Mouse (Mus musculus): Measurements from ENCODE around the gene Olfr1499. TPM values are rescaled to one million over a fixed set of nuclear protein-coding genes. Genes with fewer than 3 reads are reported as not detected.
"Not testable (repeated sequence)": the region's sequence is repeated elsewhere in the genome, so short reads cannot be mapped to it uniquely, and the experiment has no call there.

Olfr1499 gene
- total RNA-seq (2015; ENCODE audit: low replicate concordance) (not detected in 2 replicates), total RNA-seq (2017; ENCODE audit: low replicate concordance) (not detected in 2 replicates)

DNA sequence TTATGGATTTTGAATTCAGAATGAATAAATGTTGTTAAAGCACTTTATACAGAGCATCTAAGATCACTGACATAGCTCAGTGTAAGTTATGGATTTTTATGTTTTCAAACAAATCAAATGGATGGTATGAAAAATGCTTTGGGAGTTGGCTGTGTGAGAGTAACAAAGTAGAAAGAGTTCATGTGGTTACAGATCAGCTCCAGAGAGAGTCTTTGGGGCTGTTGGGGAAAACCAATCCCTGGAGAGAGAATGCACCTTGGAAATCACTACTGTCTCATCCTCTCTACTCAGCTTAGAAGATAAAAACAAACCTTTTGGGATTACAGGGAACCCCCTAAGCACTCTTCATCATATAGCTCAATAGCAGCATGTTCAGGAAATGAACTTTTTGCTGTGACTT is at the start of gene Olfr1499:
Gene Olfr1499, minus strand, starts transcription at position 101 of the 400 bp plus-strand sequence.
- no peak for ATAC-seq (replicated peaks; ENCODE audit: low FRiP score, poor library complexity, severe bottlenecking)

GRCm38 (mm10) chr19:13861495-13861894 is 42.2 kb upstream of the Olfr1499 start, which contains the start of gene Olfr1502:
Gene Olfr1502, plus strand, starts transcription at chr19:13861795.
- ATAC-seq (replicated peaks; ENCODE audit: low FRiP score, poor library complexity, severe bottlenecking) = no peak

DNA sequence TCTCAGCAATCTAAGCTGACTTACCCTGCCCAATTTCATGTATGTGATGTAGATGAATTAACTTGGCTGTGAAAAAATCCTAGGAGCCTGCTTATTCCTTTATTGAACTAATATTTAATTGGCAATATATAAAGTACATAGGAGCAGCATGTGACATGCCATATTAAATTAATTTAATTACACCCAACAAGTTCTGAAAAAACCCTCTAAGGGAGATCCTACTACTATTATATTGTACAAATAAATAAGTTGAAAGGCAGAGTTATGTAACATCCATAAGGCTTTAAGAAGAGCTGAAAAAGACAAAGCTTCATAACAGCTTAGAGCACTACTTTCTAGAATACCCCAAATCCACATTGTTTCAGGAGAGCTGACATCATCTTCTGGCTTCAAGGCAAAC is 31.3 kb upstream of the Olfr1499 start, which contains the start of gene Olfr1501:
Gene Olfr1501, minus strand, starts transcription at position 101 of the 400 bp plus-strand sequence.
- not testable (repeated sequence) for ATAC-seq (replicated peaks; ENCODE audit: low FRiP score, poor library complexity, severe bottlenecking)

DNA sequence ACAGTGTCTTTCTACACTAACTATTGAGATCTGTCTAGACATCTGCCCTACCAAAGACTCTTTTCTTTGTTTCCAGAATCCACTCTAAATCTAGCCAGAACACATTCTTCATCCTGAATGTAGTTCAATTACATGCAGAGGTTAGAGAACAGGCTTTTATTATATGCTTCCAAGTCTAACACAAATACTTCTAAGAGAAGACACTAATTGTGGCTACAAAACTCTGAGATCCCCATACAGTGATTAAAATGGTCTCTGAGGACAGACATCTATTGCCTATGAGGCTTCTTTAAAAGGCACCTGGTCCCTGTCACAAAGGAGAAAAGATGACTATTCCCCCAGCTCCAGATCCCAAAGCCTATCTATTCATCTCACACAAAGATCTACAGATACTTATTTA is 11.1 kb upstream of the Olfr1499 start, which contains the start of gene Olfr1500:
Gene Olfr1500, minus strand, starts transcription at position 101 of the 400 bp plus-strand sequence.
- ATAC-seq (replicated peaks; ENCODE audit: low FRiP score, poor library complexity, severe bottlenecking) = no peak

- ATAC-seq (replicated peaks; ENCODE audit: low FRiP score, poor library complexity, severe bottlenecking) = no peak
These were observed 9.2 kb upstream of the Olfr1499 start for GRCm38 (mm10) chr19:13828447-13828846.

DNA sequence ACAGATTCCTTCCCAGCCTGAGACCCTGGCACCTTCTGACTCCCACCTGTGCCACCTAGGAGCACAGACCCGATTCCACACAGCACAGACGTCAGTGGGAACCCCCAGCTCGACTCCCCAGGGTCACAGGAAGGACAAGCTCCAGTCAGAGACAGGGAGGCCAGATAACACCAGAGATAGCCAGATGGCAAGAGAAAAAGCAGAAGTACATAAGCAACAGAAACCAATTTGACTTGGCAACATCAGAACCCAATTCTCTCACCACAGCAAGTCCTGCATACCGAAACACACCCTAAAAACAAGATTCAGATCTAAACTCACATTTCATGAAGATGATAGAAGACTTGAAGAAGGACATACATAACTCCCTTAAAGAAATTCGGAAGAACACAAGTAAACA is 1.6 kb upstream of the Olfr1499 start:
- no peak for ATAC-seq (replicated peaks; ENCODE audit: low FRiP score, poor library complexity, severe bottlenecking)

GRCm38 (mm10) chr19:13818827-13819226 is 420 bp downstream of the Olfr1499 start:
- no peak for ATAC-seq (replicated peaks; ENCODE audit: low FRiP score, poor library complexity, severe bottlenecking)

- no peak for ATAC-seq (replicated peaks; ENCODE audit: low FRiP score, poor library complexity, severe bottlenecking)
These were observed 6.4 kb downstream of the Olfr1499 start for GRCm38 (mm10) chr19:13812823-13813222.

- not testable (repeated sequence) for ATAC-seq (replicated peaks; ENCODE audit: low FRiP score, poor library complexity, severe bottlenecking)
These were observed 13.8 kb downstream of the Olfr1499 start for GRCm38 (mm10) chr19:13805486-13805885.

- ATAC-seq (replicated peaks; ENCODE audit: low FRiP score, poor library complexity, severe bottlenecking) = no peak
These were observed 21.1 kb downstream of the Olfr1499 start, which contains the start of gene Olfr1497 for GRCm38 (mm10) chr19:13798102-13798501. Gene Olfr1497, minus strand, starts transcription at chr19:13798202.

DNA sequence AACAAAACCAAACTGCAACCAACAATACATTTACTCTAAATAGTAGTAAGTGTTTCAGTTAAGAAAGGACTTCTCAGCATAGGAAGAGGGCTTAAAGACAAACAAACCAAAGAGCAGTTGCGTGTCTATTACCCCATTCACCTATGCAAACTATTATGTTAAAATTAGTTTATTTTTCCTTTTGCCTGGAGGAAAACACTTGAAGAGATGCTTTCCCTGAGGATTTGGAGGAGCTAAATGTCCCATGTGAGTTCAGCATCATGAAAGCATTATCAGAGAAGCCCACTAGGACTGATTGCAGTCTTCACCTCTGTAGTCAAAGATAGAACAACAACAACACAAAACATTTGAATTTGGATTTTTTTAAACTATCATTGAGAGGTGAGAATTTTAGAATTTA is 41.7 kb downstream of the Olfr1499 start, which contains the start of gene Olfr1496:
Gene Olfr1496, plus strand, starts transcription at position 301 of the 400 bp plus-strand sequence.
- no peak for ATAC-seq (replicated peaks; ENCODE audit: low FRiP score, poor library complexity, severe bottlenecking)

- ATAC-seq (replicated peaks; ENCODE audit: low FRiP score, poor library complexity, severe bottlenecking) = no peak
These were observed 50.5 kb downstream of the Olfr1499 start for GRCm38 (mm10) chr19:13768565-13769276.

GRCm38 (mm10) chr19:13764306-13764705 is 54.9 kb downstream of the Olfr1499 start, which contains the start of gene Olfr1495:
Gene Olfr1495, plus strand, starts transcription at chr19:13764606.
- ATAC-seq (replicated peaks; ENCODE audit: low FRiP score, poor library complexity, severe bottlenecking) = no peak

Other genes starting within 250 kb of the Olfr1499 start
- not detected in 2 replicates for gene Olfr1484, start 235.9 kb downstream of the Olfr1499 start, total RNA-seq (2015; ENCODE audit: low replicate concordance)
- 0.39 TPM in 1 of 2 replicates, not detected in the other for gene Olfr1484, start 235.9 kb downstream of the Olfr1499 start, total RNA-seq (2017; ENCODE audit: low replicate concordance)
- gene Olfr1487, start 202.1 kb downstream of the Olfr1499 start, total RNA-seq (2015; ENCODE audit: low replicate concordance) = not detected in 2 replicates
- not detected in 2 replicates for gene Olfr1487, start 202.1 kb downstream of the Olfr1499 start, total RNA-seq (2017; ENCODE audit: low replicate concordance)
- gene Olfr1489, start 187.8 kb downstream of the Olfr1499 start, total RNA-seq (2015; ENCODE audit: low replicate concordance) = not detected in 2 replicates
- not detected in 2 replicates for gene Olfr1489, start 187.8 kb downstream of the Olfr1499 start, total RNA-seq (2017; ENCODE audit: low replicate concordance)
- gene Olfr1490, start 168.4 kb downstream of the Olfr1499 start, total RNA-seq (2015; ENCODE audit: low replicate concordance) = not detected in 2 replicates
- gene Olfr1490, start 168.4 kb downstream of the Olfr1499 start, total RNA-seq (2017; ENCODE audit: low replicate concordance) = not detected in 2 replicates
- not detected in 2 replicates for gene Olfr1491, start 122.2 kb downstream of the Olfr1499 start, total RNA-seq (2015; ENCODE audit: low replicate concordance)
- gene Olfr1491, start 122.2 kb downstream of the Olfr1499 start, total RNA-seq (2017; ENCODE audit: low replicate concordance) = not detected in 2 replicates
- gene Olfr1493-ps1, start 96.2 kb downstream of the Olfr1499 start, total RNA-seq (2015; ENCODE audit: low replicate concordance) = not detected in 2 replicates
- not detected in 2 replicates for gene Olfr1493-ps1, start 96.2 kb downstream of the Olfr1499 start, total RNA-seq (2017; ENCODE audit: low replicate concordance)
- gene Olfr1494, start 79.7 kb downstream of the Olfr1499 start, total RNA-seq (2015; ENCODE audit: low replicate concordance) = not detected in 2 replicates
- gene Olfr1494, start 79.7 kb downstream of the Olfr1499 start, total RNA-seq (2017; ENCODE audit: low replicate concordance) = not detected in 2 replicates
- not detected in 2 replicates for gene Olfr1495, start 54.8 kb downstream of the Olfr1499 start, total RNA-seq (2015; ENCODE audit: low replicate concordance)
- gene Olfr1495, start 54.8 kb downstream of the Olfr1499 start, total RNA-seq (2017; ENCODE audit: low replicate concordance) = not detected in 2 replicates
- not detected in 2 replicates for gene Olfr1496, start 41.6 kb downstream of the Olfr1499 start, total RNA-seq (2015; ENCODE audit: low replicate concordance)
- not detected in 2 replicates for gene Olfr1496, start 41.6 kb downstream of the Olfr1499 start, total RNA-seq (2017; ENCODE audit: low replicate concordance)
- gene Olfr1497, start 21.2 kb downstream of the Olfr1499 start, total RNA-seq (2015; ENCODE audit: low replicate concordance) = not detected in 2 replicates
- not detected in 2 replicates for gene Olfr1497, start 21.2 kb downstream of the Olfr1499 start, total RNA-seq (2017; ENCODE audit: low replicate concordance)
- not detected in 2 replicates for gene Olfr1500, start 11.0 kb upstream of the Olfr1499 start, total RNA-seq (2015; ENCODE audit: low replicate concordance)
- not detected in 2 replicates for gene Olfr1500, start 11.0 kb upstream of the Olfr1499 start, total RNA-seq (2017; ENCODE audit: low replicate concordance)
- not detected in 2 replicates for gene Olfr1501, start 31.2 kb upstream of the Olfr1499 start, total RNA-seq (2015; ENCODE audit: low replicate concordance)
- not detected in 2 replicates for gene Olfr1501, start 31.2 kb upstream of the Olfr1499 start, total RNA-seq (2017; ENCODE audit: low replicate concordance)
- not detected in 2 replicates for gene Olfr1502, start 42.3 kb upstream of the Olfr1499 start, total RNA-seq (2015; ENCODE audit: low replicate concordance)
- gene Olfr1502, start 42.3 kb upstream of the Olfr1499 start, total RNA-seq (2017; ENCODE audit: low replicate concordance) = not detected in 2 replicates
- not detected in 2 replicates for gene Olfr1504, start 78.5 kb upstream of the Olfr1499 start, total RNA-seq (2015; ENCODE audit: low replicate concordance)
- gene Olfr1504, start 78.5 kb upstream of the Olfr1499 start, total RNA-seq (2017; ENCODE audit: low replicate concordance) = not detected in 2 replicates
- not detected in 2 replicates for gene Olfr1505, start 94.1 kb upstream of the Olfr1499 start, total RNA-seq (2015; ENCODE audit: low replicate concordance)
- not detected in 2 replicates for gene Olfr1505, start 94.1 kb upstream of the Olfr1499 start, total RNA-seq (2017; ENCODE audit: low replicate concordance)

Measured in erythroid progenitor cell, adult 5-6 weeks (primary cell).